Mouse (Mus musculus): ENCODE measurements around the gene Ppp1r36. TPM values are rescaled to one million over a fixed set of nuclear protein-coding genes. Genes with fewer than 3 reads are reported as not detected.

The Ppp1r36 gene
- polyA plus RNA-seq, 1 experiment from 2014 or later, result 1.9 TPM

GRCm38 (mm10) chr12:76484881-76485280 lies 67.5 kb downstream of the Ppp1r36 start:
- Histone ChIP-seq H3K9ac (ENCODE audit: low read depth, low read length) (no peak overlapping the region), H3K4me3 (ENCODE audit: low read depth, low read length) (no peak overlapping the region), H3K27ac (ENCODE audit: low read depth, low read length) (no peak overlapping the region), H3K27me3 (ENCODE audit: control insufficient read depth, insufficient read depth, low read length) (no peaks in the 10 kb centered on the region), H3K4me1 (replicated peaks; ENCODE audit: control insufficient read depth, insufficient read depth, low read length) (no peaks in the 10 kb centered on the region), H3K36me3 (ENCODE audit: control insufficient read depth, insufficient read depth, low read length) (no peaks in the 10 kb centered on the region), H3K9me3 (ENCODE audit: control insufficient read depth, low read length) (no peaks in the 10 kb centered on the region), H3K4me2 (replicated peaks; ENCODE audit: low read depth, low read length) (no peak overlapping the region)
- ATAC-seq (ENCODE audit: low FRiP score), result no peak
- DNase-seq (ENCODE audit: low spot score), result no peak
- 57% methylated on average over 4 of the region's 4 CpGs for WGBS

GRCm38 (mm10) chr12:76485381-76485780 lies 68.0 kb downstream of the Ppp1r36 start:
- WGBS, result 48% methylated on average over 11 of the region's 11 CpGs

GRCm38 (mm10) chr12:76486943-76487342 lies 69.6 kb downstream of the Ppp1r36 start:
- Histone ChIP-seq H3K27me3 (ENCODE audit: control insufficient read depth, insufficient read depth, low read length) (no peaks in the 10 kb centered on the region), H3K9ac (ENCODE audit: low read depth, low read length) (no peak overlapping the region), H3K36me3 (ENCODE audit: control insufficient read depth, insufficient read depth, low read length) (no peaks in the 10 kb centered on the region), H3K4me3 (ENCODE audit: low read depth, low read length) (no peak overlapping the region), H3K4me2 (replicated peaks; ENCODE audit: low read depth, low read length) (no peak overlapping the region), H3K27ac (ENCODE audit: low read depth, low read length) (no peak overlapping the region), H3K9me3 (ENCODE audit: control insufficient read depth, low read length) (no peaks in the 10 kb centered on the region), H3K4me1 (replicated peaks; ENCODE audit: control insufficient read depth, insufficient read depth, low read length) (no peaks in the 10 kb centered on the region)
- DNase-seq (ENCODE audit: low spot score), result no peak
- WGBS, result 83% methylated on average over 9 of the region's 9 CpGs
- ATAC-seq (ENCODE audit: low FRiP score), result no peak

More at GRCm38 (mm10) chr12:76485381-76485780, 68.0 kb downstream of the Ppp1r36 start:
- H3K27ac ChIP-seq (ENCODE audit: low read depth, low read length), result no peak overlapping the region
- no peak for DNase-seq (ENCODE audit: low spot score)
- no peaks in the 10 kb centered on the region for H3K27me3 ChIP-seq (ENCODE audit: control insufficient read depth, insufficient read depth, low read length)
- H3K36me3 ChIP-seq (ENCODE audit: control insufficient read depth, insufficient read depth, low read length), result no peaks in the 10 kb centered on the region
- no peaks in the 10 kb centered on the region for H3K9me3 ChIP-seq (ENCODE audit: control insufficient read depth, low read length)
- H3K4me1 ChIP-seq (replicated peaks; ENCODE audit: control insufficient read depth, insufficient read depth, low read length), result no peaks in the 10 kb centered on the region
- no peak overlapping the region for H3K4me2 ChIP-seq (replicated peaks; ENCODE audit: low read depth, low read length)
- H3K9ac ChIP-seq (ENCODE audit: low read depth, low read length), result no peak overlapping the region
- no peak for ATAC-seq (ENCODE audit: low FRiP score)
- no peak overlapping the region for H3K4me3 ChIP-seq (ENCODE audit: low read depth, low read length)

Other genes starting within 250 kb of the Ppp1r36 start
- 0.17 and 0.26 TPM in 2 replicates for gene Esr2, start 240.3 kb upstream of the Ppp1r36 start, polyA plus RNA-seq (2014; fragmentation: Nextera tagmentation; extraction: Ambion mirVana)
- not detected in 2 replicates for gene Tex21, start 170.8 kb upstream of the Ppp1r36 start, polyA plus RNA-seq (2014; fragmentation: Nextera tagmentation; extraction: Ambion mirVana)
- 49.5 and 54.4 TPM in 2 replicates for gene Mthfd1, start 162.2 kb upstream of the Ppp1r36 start, polyA plus RNA-seq (2014; fragmentation: Nextera tagmentation; extraction: Ambion mirVana)
- 4.0 and 5.4 TPM in 2 replicates for gene Akap5, start 92.6 kb upstream of the Ppp1r36 start, polyA plus RNA-seq (2014; fragmentation: Nextera tagmentation; extraction: Ambion mirVana)
- gene Zbtb25, start 47.9 kb upstream of the Ppp1r36 start, polyA plus RNA-seq (2014; fragmentation: Nextera tagmentation; extraction: Ambion mirVana), result 19.2 and 19.7 TPM in 2 replicates
- gene Zbtb1, start 47.3 kb upstream of the Ppp1r36 start, polyA plus RNA-seq (2014; fragmentation: Nextera tagmentation; extraction: Ambion mirVana), result 8.2 and 8.3 TPM in 2 replicates
- 8.1 and 11.2 TPM in 2 replicates for gene Hspa2, start 13.4 kb upstream of the Ppp1r36 start, polyA plus RNA-seq (2014; fragmentation: Nextera tagmentation; extraction: Ambion mirVana)
- gene Plekhg3, start 113.4 kb downstream of the Ppp1r36 start, polyA plus RNA-seq (2014; fragmentation: Nextera tagmentation; extraction: Ambion mirVana), result 1.9 and 2.1 TPM in 2 replicates